Mouse (Mus musculus): Measurements from ENCODE around the gene Rab7b. TPM values are rescaled to one million over a fixed set of nuclear protein-coding genes. Genes with fewer than 3 reads are reported as not detected.

Rab7b gene
- polyA plus RNA-seq, 1 experiment: 3.1 TPM

DNA sequence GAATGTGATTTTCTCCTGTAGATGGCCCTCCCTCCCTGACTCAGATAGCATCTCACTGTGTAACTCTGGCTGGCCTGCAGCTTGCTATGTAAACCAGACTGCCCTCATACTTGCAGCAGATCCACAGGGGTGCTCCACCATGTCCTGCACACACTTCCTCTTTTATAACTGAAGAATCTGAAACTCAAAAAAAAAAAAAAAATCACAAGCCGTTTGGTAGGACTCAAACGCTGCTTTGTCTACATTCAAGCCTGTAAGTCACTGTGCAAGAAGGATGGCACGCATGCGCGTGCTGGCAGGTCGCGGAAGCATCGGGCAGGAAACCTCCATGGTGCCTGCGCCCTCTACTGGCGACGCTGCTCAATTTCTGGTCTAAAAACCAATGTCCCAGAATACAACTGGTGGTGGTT is 30.5 kb upstream of the Rab7b start:
- H3K36me3 ChIP-seq (ENCODE audit: control insufficient read depth, insufficient read depth, low read length, poor library complexity, severe bottlenecking): no peaks in the 10 kb centered on the region
- H3K4me1 ChIP-seq (ENCODE audit: control insufficient read depth, insufficient read depth, low read length): no peaks in the 10 kb centered on the region
- no peak overlapping the region for H3K27ac ChIP-seq (ENCODE audit: insufficient read depth, low read length)
- no peaks in the 10 kb centered on the region for H3K27me3 ChIP-seq (ENCODE audit: control insufficient read depth, insufficient read depth, low read length, poor library complexity, severe bottlenecking)
- no peaks in the 10 kb centered on the region for H3K9me3 ChIP-seq (replicated peaks; ENCODE audit: control insufficient read depth, insufficient read depth, low read length, poor library complexity, severe bottlenecking)
- no peak overlapping the region for H3K4me3 ChIP-seq (ENCODE audit: low read depth, low read length)
- H3K9ac ChIP-seq (ENCODE audit: low read depth, poor library complexity, severe bottlenecking): no peak overlapping the region
- TF ChIP-seq POLR2A (IDR thresholded peaks at IDR 0.05; ENCODE audit: insufficient read depth, low read length) (no peak), CTCF (IDR thresholded peaks at IDR 0.05; ENCODE audit: low read depth, low read length) (peak; percentile 95), EP300 (IDR thresholded peaks at IDR 0.05; ENCODE audit: insufficient read depth, low read depth, low read length) (no peak)

GRCm38 (mm10) chr1:131659512-131660085 is 28.9 kb upstream of the Rab7b start:
- no peaks in the 10 kb centered on the region for H3K4me1 ChIP-seq (ENCODE audit: control insufficient read depth, insufficient read depth, low read length)
- no peaks in the 10 kb centered on the region for H3K36me3 ChIP-seq (ENCODE audit: control insufficient read depth, insufficient read depth, low read length, poor library complexity, severe bottlenecking)

GRCm38 (mm10) chr1:131660266-131660665 is 28.2 kb upstream of the Rab7b start:
- H3K4me3 ChIP-seq (ENCODE audit: low read depth, low read length): no peak overlapping the region
- no peaks in the 10 kb centered on the region for H3K27me3 ChIP-seq (ENCODE audit: control insufficient read depth, insufficient read depth, low read length, poor library complexity, severe bottlenecking)
- no peak overlapping the region for H3K9ac ChIP-seq (ENCODE audit: low read depth, poor library complexity, severe bottlenecking)
- no peaks in the 10 kb centered on the region for H3K9me3 ChIP-seq (replicated peaks; ENCODE audit: control insufficient read depth, insufficient read depth, low read length, poor library complexity, severe bottlenecking)
- H3K4me1 ChIP-seq (ENCODE audit: control insufficient read depth, insufficient read depth, low read length): no peaks in the 10 kb centered on the region
- H3K36me3 ChIP-seq (ENCODE audit: control insufficient read depth, insufficient read depth, low read length, poor library complexity, severe bottlenecking): no peaks in the 10 kb centered on the region
- no peak for TF ChIP-seq POLR2A (IDR thresholded peaks at IDR 0.05; ENCODE audit: insufficient read depth, low read length)
- TF ChIP-seq EP300 (IDR thresholded peaks at IDR 0.05; ENCODE audit: insufficient read depth, low read depth, low read length): no peak
- H3K27ac ChIP-seq (ENCODE audit: insufficient read depth, low read length): no peak overlapping the region

More at GRCm38 (mm10) chr1:131659512-131660085, 28.9 kb upstream of the Rab7b start:
- no peak for TF ChIP-seq EP300 (IDR thresholded peaks at IDR 0.05; ENCODE audit: insufficient read depth, low read depth, low read length)
- no peak for TF ChIP-seq POLR2A (IDR thresholded peaks at IDR 0.05; ENCODE audit: insufficient read depth, low read length)
- TF ChIP-seq CTCF (IDR thresholded peaks at IDR 0.05; ENCODE audit: low read depth, low read length): no peak
- Histone ChIP-seq H3K9ac (ENCODE audit: low read depth, poor library complexity, severe bottlenecking) (no peak overlapping the region), H3K27ac (ENCODE audit: insufficient read depth, low read length) (no peak overlapping the region), H3K4me3 (ENCODE audit: low read depth, low read length) (no peak overlapping the region), H3K27me3 (ENCODE audit: control insufficient read depth, insufficient read depth, low read length, poor library complexity, severe bottlenecking) (no peaks in the 10 kb centered on the region), H3K9me3 (replicated peaks; ENCODE audit: control insufficient read depth, insufficient read depth, low read length, poor library complexity, severe bottlenecking) (no peaks in the 10 kb centered on the region)

- Histone ChIP-seq H3K4me3 (ENCODE audit: low read depth, low read length) (no peak overlapping the region), H3K36me3 (ENCODE audit: control insufficient read depth, insufficient read depth, low read length, poor library complexity, severe bottlenecking) (no peaks in the 10 kb centered on the region), H3K4me1 (ENCODE audit: control insufficient read depth, insufficient read depth, low read length) (no peaks in the 10 kb centered on the region), H3K27ac (ENCODE audit: insufficient read depth, low read length) (no peak overlapping the region), H3K27me3 (ENCODE audit: control insufficient read depth, insufficient read depth, low read length, poor library complexity, severe bottlenecking) (no peaks in the 10 kb centered on the region), H3K9ac (ENCODE audit: low read depth, poor library complexity, severe bottlenecking) (no peak overlapping the region), H3K9me3 (replicated peaks; ENCODE audit: control insufficient read depth, insufficient read depth, low read length, poor library complexity, severe bottlenecking) (no peaks in the 10 kb centered on the region)
- no peak for TF ChIP-seq POLR2A (IDR thresholded peaks at IDR 0.05; ENCODE audit: insufficient read depth, low read length)
- no peak for TF ChIP-seq EP300 (IDR thresholded peaks at IDR 0.05; ENCODE audit: insufficient read depth, low read depth, low read length)
- no peak for TF ChIP-seq CTCF (IDR thresholded peaks at IDR 0.05; ENCODE audit: low read depth, low read length)
Observed at GRCm38 (mm10) chr1:131660716-131661472, 27.6 kb upstream of the Rab7b start.

DNA sequence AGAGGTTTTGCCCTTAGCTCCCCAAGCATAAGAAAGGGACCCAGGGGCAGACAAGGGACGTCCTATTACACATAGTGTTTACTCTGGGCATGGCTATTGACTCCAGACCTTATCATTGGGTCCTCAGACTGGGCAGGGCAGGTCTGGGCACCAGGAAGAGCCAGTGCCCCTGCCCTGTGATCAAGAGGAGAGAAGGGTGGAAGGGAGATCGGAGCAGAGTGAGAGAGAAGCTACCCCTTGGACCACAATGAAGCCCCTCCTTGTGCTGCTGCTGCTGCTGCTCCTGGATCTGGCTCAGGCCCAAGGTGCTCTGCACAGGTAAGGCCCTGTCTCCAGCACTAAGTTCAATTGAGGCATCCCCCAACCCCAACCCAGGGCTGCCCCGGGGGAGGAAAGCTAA is 26.7 kb upstream of the Rab7b start:
- no peak overlapping the region for H3K27ac ChIP-seq (ENCODE audit: insufficient read depth, low read length)
- no peak for TF ChIP-seq CTCF (IDR thresholded peaks at IDR 0.05; ENCODE audit: low read depth, low read length)
- TF ChIP-seq EP300 (IDR thresholded peaks at IDR 0.05; ENCODE audit: insufficient read depth, low read depth, low read length): no peak
- no peak for TF ChIP-seq POLR2A (IDR thresholded peaks at IDR 0.05; ENCODE audit: insufficient read depth, low read length)

More for the DNA sequence above, 26.7 kb upstream of the Rab7b start:
- Histone ChIP-seq H3K4me3 (ENCODE audit: low read depth, low read length) (no peak overlapping the region), H3K4me1 (ENCODE audit: control insufficient read depth, insufficient read depth, low read length) (no peaks in the 10 kb centered on the region), H3K27me3 (ENCODE audit: control insufficient read depth, insufficient read depth, low read length, poor library complexity, severe bottlenecking) (no peaks in the 10 kb centered on the region), H3K9me3 (replicated peaks; ENCODE audit: control insufficient read depth, insufficient read depth, low read length, poor library complexity, severe bottlenecking) (no peaks in the 10 kb centered on the region), H3K36me3 (ENCODE audit: control insufficient read depth, insufficient read depth, low read length, poor library complexity, severe bottlenecking) (no peaks in the 10 kb centered on the region), H3K9ac (ENCODE audit: low read depth, poor library complexity, severe bottlenecking) (no peak overlapping the region)
